8 mouse cellular contexts compared by ENCODE assay signal in genomic region chrX:95164140-95164539, GRCm38 (mm10). TPM values are rescaled to one million over a fixed set of nuclear protein-coding genes. Genes with fewer than 3 reads are reported as not detected.
A peak's percentile ranks its signal among the peaks of the same experiment; 100 is the strongest.
DNase-seq lines count a peak whose midpoint lies in the region; ATAC-seq and TF ChIP-seq lines count a peak whose summit lies in the region.

No protein-coding gene starts in this region.

- intact Hi-C loops in gastrocnemius, postnatal 36 days (cut with DNase I) = no loop called here

- H3K9me3 ChIP-seq in liver, postnatal 0 days (ENCODE audit: low read length) = no peaks in the 10 kb centered on the region
- H3K9me3 ChIP-seq in liver, embryonic 11.5 days (ENCODE audit: control insufficient read depth, low read length) = no peaks in the 10 kb centered on the region

- TF ChIP-seq CTCF in liver, postnatal 0 days (IDR thresholded peaks at IDR 0.05; ENCODE audit: low read depth) = no peak
- no peak for TF ChIP-seq CTCF in layer of hippocampus, adult 2 months (conservative IDR thresholded peaks at IDR 0.05)

- no peak for TF ChIP-seq EP300 in liver, postnatal 0 days (IDR thresholded peaks at IDR 0.05; ENCODE audit: low read depth)

- H3K9ac ChIP-seq in liver, postnatal 0 days (replicated peaks) = no peak overlapping the region
- no peak overlapping the region for H3K9ac ChIP-seq in liver, embryonic 11.5 days (ENCODE audit: low read depth, low read length)

- H3K4me2 ChIP-seq in liver, postnatal 0 days (ENCODE audit: low read depth, low read length) = peak overlapping the region; percentile 38; the same call in 1 of the 2 replicates
- H3K4me2 ChIP-seq in liver, embryonic 11.5 days = no peak overlapping the region

- 57% methylated on average over 6 of the region's 6 CpGs for WGBS in liver, postnatal 0 days (ENCODE audit: insufficient replicate concordance)
- WGBS in liver, embryonic 11.5 days = 82% methylated on average over 6 of the region's 6 CpGs

- no peak for ATAC-seq in liver, postnatal 0 days
- no peak for ATAC-seq in liver, embryonic 11.5 days (replicated peaks; ENCODE audit: low FRiP score)

- no peak overlapping the region for H3K4me3 ChIP-seq in liver, postnatal 0 days (ENCODE audit: low read depth, low read length)
- no peak overlapping the region for H3K4me3 ChIP-seq in liver, embryonic 11.5 days (ENCODE audit: low read depth, low read length)
- H3K4me3 ChIP-seq in layer of hippocampus, adult 2 months = peak overlapping the region; percentile 68

- H3K27me3 ChIP-seq in liver, postnatal 0 days (ENCODE audit: insufficient read depth, low read length) = no peaks in the 10 kb centered on the region
- no peaks in the 10 kb centered on the region; the same call in 1 of the 2 replicates for H3K27me3 ChIP-seq in liver, embryonic 11.5 days (replicated peaks; ENCODE audit: control insufficient read depth, insufficient read depth, low read length)

- DNase-seq in liver, postnatal 0 days = peak; percentile 10
- DNase-seq in liver, embryonic 11.5 days (ENCODE audit: low spot score) = no peak
- peak; percentile 53 to 56 for DNase-seq in cerebellum, postnatal 14 days
- DNase-seq in layer of hippocampus, adult 2 months (ENCODE audit: low spot score in 2 of 2) = peak; percentile 42 to 61
- peak; percentile 48 to 61 for DNase-seq in right cerebral cortex, postnatal 10 days (ENCODE audit: low spot score in 2 of 2)
- no peak for DNase-seq in gastrocnemius, postnatal 36 days
- DNase-seq in MN1 (ENCODE audit: low spot score) = no peak
- no peak for DNase-seq in gastrocnemius, postnatal 4 days (ENCODE audit: low spot score in 2 of 2)

- H3K4me1 ChIP-seq in liver, postnatal 0 days (ENCODE audit: insufficient read depth) = no peaks in the 10 kb centered on the region
- no peaks in the 10 kb centered on the region for H3K4me1 ChIP-seq in liver, embryonic 11.5 days (replicated peaks; ENCODE audit: control insufficient read depth, insufficient read depth, low read length)

- no peaks in the 10 kb centered on the region for H3K36me3 ChIP-seq in liver, postnatal 0 days (replicated peaks; ENCODE audit: insufficient read depth, low read length)
- no peaks in the 10 kb centered on the region for H3K36me3 ChIP-seq in liver, embryonic 11.5 days (ENCODE audit: control insufficient read depth, insufficient read depth, low read length)

- H3K27ac ChIP-seq in liver, postnatal 0 days (ENCODE audit: low read depth) = peak overlapping the region; percentile 48; the same call in 1 of the 2 replicates
- no peak overlapping the region for H3K27ac ChIP-seq in liver, embryonic 11.5 days (ENCODE audit: low read depth, low read length)
- H3K27ac ChIP-seq in layer of hippocampus, adult 2 months = peak overlapping the region; percentile 97

RNA-seq across cellular contexts. Expression of gene Arhgef9, which starts 32.5 kb away (rescaled TPM):
- polyA plus RNA-seq in liver, postnatal 0 days (2015; fragmentation: Nextera tagmentation; extraction: Ambion mirVana) = 2.7 and 3.1 TPM in 2 replicates
- polyA plus RNA-seq in liver, embryonic 11.5 days (2014; fragmentation: Nextera tagmentation; extraction: Ambion mirVana) = 3.6 and 4.5 TPM in 2 replicates
- 100 to 1,000 TPM; 279 to 295 TPM for total RNA-seq in layer of hippocampus, adult 2 months (2021)
- 10 to 100 TPM in 1 of 2 experiments, 1 to 10 TPM in 1; 10.0 to 12.9 TPM for total RNA-seq in gastrocnemius, postnatal 36 days (2021)
- 10 to 100 TPM; 13.6 to 15.2 TPM for total RNA-seq in gastrocnemius, postnatal 4 days (2021)

Comparison
In these comparisons a context has a peak if more than half of its experiments do, and no peak if none do; other contexts are left out.
1. DNase-seq: peak in liver, postnatal 0 days (single experiment), cerebellum, postnatal 14 days (2 of 2), layer of hippocampus, adult 2 months (2 of 2) and right cerebral cortex, postnatal 10 days (2 of 2); none in liver, embryonic 11.5 days (single experiment), gastrocnemius, postnatal 36 days (0 of 2), MN1 (single experiment) and gastrocnemius, postnatal 4 days (0 of 2).
2. RNA of gene Arhgef9, which starts 32.5 kb away (total RNA-seq): 279 to 295 TPM in layer of hippocampus, adult 2 months; 13.6 to 15.2 TPM in gastrocnemius, postnatal 4 days and 10.0 to 12.9 TPM in gastrocnemius, postnatal 36 days; every median in the first group is over 10 times any median in the second.